Mouse (Mus musculus) kidney, embryonic 15.5 days (tissue): Measurements from ENCODE around the gene Ccnyl1. TPM values are rescaled to one million over a fixed set of nuclear protein-coding genes. Genes with fewer than 3 reads are reported as not detected.
A peak's percentile ranks its signal among the peaks of the same experiment; 100 is the strongest.
"Not testable (repeated sequence)": the region's sequence is repeated elsewhere in the genome, so short reads cannot be mapped to it uniquely, and the experiment has no call there.

Source experiments
- ATAC-seq: fragments of 200-750 bp; cut with Nextera tagmentation; replicated peaks from 2 replicates; pipeline ENCODE4 v1.8.0; 2017; ENCODE audit warnings: moderate TSS enrichment; ENCODE audit not compliant: low FRiP score
- H3K27ac ChIP-seq: fragments of 300-500 bp; sonication (generic); 2 replicates; pipeline ENCODE4 v1.5.1; 2015; ENCODE audit warnings: mild to moderate bottlenecking, inconsistent platforms
- H3K27me3 ChIP-seq: fragments of 300-500 bp; sonication (generic); 2 replicates; pipeline ENCODE4 v1.6.1; 2015; ENCODE audit warnings: inconsistent platforms
- H3K36me3 ChIP-seq: fragments of 300-500 bp; sonication (generic); 2 replicates; pipeline ENCODE4 v1.6.1; 2015; ENCODE audit warnings: inconsistent platforms
- H3K4me1 ChIP-seq: fragments of 300-500 bp; sonication (generic); 2 replicates; pipeline ENCODE4 v1.6.1; 2015; ENCODE audit warnings: inconsistent platforms
- H3K4me2 ChIP-seq: fragments of 300-500 bp; sonication (generic); 2 replicates; pipeline ENCODE4 v1.6.1; 2015; ENCODE audit warnings: moderate library complexity, mild to moderate bottlenecking, inconsistent platforms
- H3K4me3 ChIP-seq: fragments of 300-500 bp; sonication (generic); replicated peaks from 2 replicates; pipeline ENCODE4 v1.5.1; 2015; ENCODE audit warnings: mild to moderate bottlenecking, inconsistent platforms
- H3K9ac ChIP-seq: fragments of 300-500 bp; sonication (generic); 2 replicates; pipeline ENCODE4 v1.6.1; 2015; ENCODE audit warnings: mild to moderate bottlenecking, inconsistent platforms
- H3K9me3 ChIP-seq: fragments of 300-500 bp; sonication (generic); replicated peaks from 2 replicates; pipeline ENCODE4 v1.6.1; 2016; ENCODE audit warnings: inconsistent platforms
- WGBS: fragments of 180-500 bp; shearing (Covaris S2); methylation state at CpG from one replicate; pipeline ENCODE4 v1.1.7; 2015; ENCODE audit warnings: mixed read lengths; 5-methylcytosine and 5-hydroxymethylcytosine counted together
- polyA plus RNA-seq: library from polyadenylated mRNA; unstranded; fragments of >200 nt; fragmentation: Nextera tagmentation; extraction: Ambion mirVana; gene quantifications from 2 replicates; pipeline ENCODE4 v1.2.1, GENCODE M21; 2015

Gene Ccnyl1
- polyA plus RNA-seq, result 5.0 and 5.5 TPM in 2 replicates

DNA sequence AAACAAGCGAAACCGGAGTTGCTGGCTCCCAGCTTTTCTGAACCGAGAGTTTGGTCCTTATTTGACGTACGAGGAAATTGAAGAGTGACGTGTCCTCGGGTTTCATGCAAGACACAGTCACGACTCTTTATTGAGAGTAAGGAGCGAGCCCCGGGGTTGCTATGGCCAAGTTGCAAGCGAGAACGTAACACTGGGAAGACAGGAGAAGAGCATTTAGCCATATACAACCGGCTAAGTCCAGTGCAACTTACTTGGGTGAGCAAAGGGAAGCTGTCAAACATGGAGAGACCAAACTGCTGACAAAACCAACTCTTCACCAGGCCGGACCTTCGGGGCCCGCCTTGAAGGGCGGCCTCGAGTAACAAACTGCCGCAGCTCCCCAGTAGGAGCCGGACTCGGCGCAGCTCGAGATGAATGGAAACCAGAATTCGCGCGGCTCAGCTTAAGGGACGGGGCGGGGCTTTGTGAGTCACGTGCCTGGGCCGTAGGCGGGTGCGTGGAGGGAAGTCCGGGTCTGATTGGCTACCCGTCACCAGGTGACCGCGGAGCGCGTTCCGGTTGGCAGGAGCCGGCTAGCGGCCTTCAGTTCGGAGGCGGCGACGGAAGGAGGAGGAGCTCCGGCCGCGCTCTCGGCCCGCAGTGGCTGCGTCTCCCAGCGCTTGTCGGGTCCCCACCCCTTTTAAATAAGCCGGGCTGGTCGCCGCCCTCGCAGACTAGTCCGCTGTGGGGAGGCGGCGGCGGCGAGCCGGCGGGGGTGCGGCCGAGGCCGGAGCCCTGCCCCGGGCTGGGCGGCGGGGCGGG, at the start of gene Ccnyl1:
Gene Ccnyl1, plus strand, starts transcription at position 243 of the 801 bp plus-strand sequence.
- H3K36me3 ChIP-seq, result no peaks in the 10 kb centered on the region
- H3K27me3 ChIP-seq, result no peaks in the 10 kb centered on the region
- H3K4me3 ChIP-seq, result peak within 1 kb of the TSS; percentile 94
- H3K9me3 ChIP-seq, result no peaks in the 10 kb centered on the region
- H3K9ac ChIP-seq, result peak within 1 kb of the TSS; percentile 77
- WGBS, result under 1% methylated on average over 68 of the region's 71 CpGs
- H3K4me1 ChIP-seq, result peaks cover 25% of the 10 kb centered on the region
- peak within 1 kb of the TSS; percentile 74 for H3K4me2 ChIP-seq
- peak; percentile 99 for ATAC-seq
- H3K27ac ChIP-seq, result peak within 1 kb of the TSS; percentile 73

DNA sequence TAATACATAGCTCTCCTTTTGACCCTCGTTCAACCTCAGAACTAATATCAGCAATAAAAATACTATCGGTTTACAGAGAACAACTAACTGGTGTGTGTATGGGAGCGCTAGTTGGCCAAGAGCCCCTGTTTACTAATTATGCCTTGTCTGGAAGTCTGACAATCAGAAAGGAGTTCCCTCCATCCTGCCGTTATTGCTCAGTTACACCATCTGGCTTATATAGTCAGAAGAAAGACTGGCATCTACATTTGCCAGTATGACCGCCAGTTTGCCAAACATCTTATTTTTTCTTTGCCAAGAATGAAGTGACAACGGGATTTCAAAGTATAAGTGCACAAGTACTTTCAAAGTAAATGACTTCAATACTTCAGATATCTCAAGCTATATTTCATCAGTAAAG, 49.2 kb upstream of the Ccnyl1 start:
- Histone ChIP-seq H3K4me2 (no peak overlapping the region), H3K4me3 (no peak overlapping the region), H3K36me3 (no peaks in the 10 kb centered on the region), H3K4me1 (no peaks in the 10 kb centered on the region), H3K9ac (no peak overlapping the region), H3K9me3 (no peaks in the 10 kb centered on the region), H3K27me3 (no peaks in the 10 kb centered on the region), H3K27ac (no peak overlapping the region)
- no peak for ATAC-seq
- WGBS, result 87% methylated on average over 6 of the region's 6 CpGs

DNA sequence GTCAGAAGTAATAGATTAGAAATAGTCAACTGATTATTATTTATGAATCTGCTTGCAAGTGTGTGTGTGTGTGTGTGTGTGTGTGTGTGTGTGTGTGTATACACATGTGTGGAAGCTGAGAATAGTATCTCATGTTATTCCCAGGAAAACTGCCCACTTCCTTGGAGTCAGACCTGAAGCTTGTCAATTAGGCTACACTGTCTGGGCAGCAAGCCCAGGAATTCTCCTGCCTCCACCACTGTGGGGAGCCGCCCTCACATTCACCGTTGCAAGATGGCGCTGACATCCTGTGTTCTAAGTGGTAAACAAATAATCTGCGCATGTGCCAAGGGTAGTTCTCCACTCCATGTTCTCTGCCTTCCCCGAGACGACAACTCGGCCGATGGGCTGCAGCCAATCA, 47.7 kb upstream of the Ccnyl1 start:
- H3K4me3 ChIP-seq, H3K9me3 ChIP-seq, H3K4me2 ChIP-seq, H3K27ac ChIP-seq, H3K4me1 ChIP-seq, ATAC-seq, H3K27me3 ChIP-seq, H3K36me3 ChIP-seq, H3K9ac ChIP-seq: not testable (repeated sequence)
- WGBS, result 95% methylated on average over 8 of the region's 8 CpGs

DNA sequence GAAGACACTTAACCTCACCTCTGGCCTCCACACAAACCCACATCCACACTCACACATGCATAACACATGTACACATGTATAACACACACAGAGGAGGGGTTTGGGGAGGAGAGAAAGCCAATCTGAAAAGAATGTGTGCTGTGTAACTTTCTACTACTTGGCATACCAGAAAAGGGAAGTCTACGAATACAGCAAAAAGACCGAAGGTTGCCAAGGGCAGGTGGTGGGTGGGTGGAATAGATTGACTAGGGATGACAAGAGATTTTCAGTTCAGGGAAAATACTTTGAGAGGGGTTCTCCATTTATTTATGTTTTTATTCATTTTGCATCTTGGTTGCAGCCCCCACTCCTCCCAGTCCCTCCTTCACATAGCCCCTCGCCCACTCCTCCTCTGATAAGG, 45.7 kb upstream of the Ccnyl1 start:
- no peaks in the 10 kb centered on the region for H3K9me3 ChIP-seq
- no peak overlapping the region for H3K27ac ChIP-seq
- no peak overlapping the region for H3K4me3 ChIP-seq
- no peaks in the 10 kb centered on the region for H3K4me1 ChIP-seq
- no peak for ATAC-seq
- no peaks in the 10 kb centered on the region for H3K27me3 ChIP-seq
- H3K36me3 ChIP-seq, result no peaks in the 10 kb centered on the region
- WGBS, result 92% methylated on average over 3 of the region's 3 CpGs
- H3K9ac ChIP-seq, result no peak overlapping the region
- H3K4me2 ChIP-seq, result no peak overlapping the region

DNA sequence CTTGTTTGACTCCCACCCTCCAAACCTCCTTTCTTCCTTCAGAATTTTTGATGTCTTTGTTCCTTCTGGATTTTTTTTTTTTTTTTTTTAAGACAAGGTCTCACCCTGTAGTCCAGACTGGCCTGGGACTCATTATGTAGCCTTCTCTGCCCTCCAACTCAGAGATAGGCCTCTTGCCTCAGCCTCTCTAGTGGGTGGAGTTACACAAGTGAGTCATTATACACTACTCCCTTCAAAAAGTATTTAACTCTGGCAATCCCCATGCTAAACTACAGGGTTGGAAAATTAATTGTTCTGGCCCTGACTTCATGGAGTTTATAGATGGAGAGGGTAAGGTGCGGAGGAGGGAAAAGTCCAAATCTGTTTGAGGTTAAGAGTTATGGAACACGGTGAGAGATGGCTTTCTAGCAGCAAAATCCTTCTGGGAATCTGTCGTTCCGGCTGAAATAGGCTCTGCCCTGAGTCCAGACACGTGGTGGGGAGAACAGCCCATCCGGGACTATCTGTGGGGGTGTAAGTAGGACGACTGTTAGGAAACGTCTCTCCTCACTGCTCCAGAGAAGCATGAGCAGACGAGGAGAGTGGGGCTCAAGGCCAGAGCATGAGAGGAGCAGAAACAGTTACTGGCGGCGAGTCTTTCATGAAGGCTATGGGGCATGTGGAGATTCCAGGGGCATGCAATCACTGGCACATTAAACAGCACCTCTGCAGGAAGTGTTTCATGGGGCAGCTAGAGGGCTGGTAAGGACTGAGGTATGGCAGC, 40.7 kb upstream of the Ccnyl1 start:
- ATAC-seq, result no peak
- Histone ChIP-seq H3K4me1 (no peaks in the 10 kb centered on the region), H3K27me3 (no peaks in the 10 kb centered on the region), H3K4me3 (no peak overlapping the region), H3K9me3 (no peaks in the 10 kb centered on the region), H3K27ac (no peak overlapping the region), H3K4me2 (no peak overlapping the region), H3K36me3 (no peaks in the 10 kb centered on the region), H3K9ac (no peak overlapping the region)
- 63% methylated on average over 11 of the region's 11 CpGs for WGBS

DNA sequence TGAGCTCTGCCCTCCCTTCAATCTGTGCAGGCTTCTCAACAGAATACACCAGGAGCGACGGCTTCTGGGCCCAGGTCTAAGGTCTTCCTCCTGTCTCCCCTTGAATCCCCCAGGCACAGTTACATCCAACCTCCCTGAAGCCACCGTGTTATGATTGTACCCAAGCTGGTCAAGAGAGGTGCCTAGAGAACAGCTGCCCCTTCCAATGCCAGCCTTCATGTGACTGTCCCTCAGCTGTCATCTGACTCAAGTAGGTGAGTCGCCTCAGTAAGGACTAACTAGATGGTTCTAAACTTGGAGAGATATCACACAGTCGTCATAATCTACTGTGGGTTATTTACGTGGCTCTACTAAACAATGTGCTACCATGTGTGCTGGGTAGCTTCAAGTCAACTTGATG, 36.6 kb upstream of the Ccnyl1 start:
- WGBS, result 94% methylated on average over 6 of the region's 6 CpGs
- H3K9me3 ChIP-seq, result no peaks in the 10 kb centered on the region
- no peak for ATAC-seq
- H3K9ac ChIP-seq, result no peak overlapping the region
- H3K36me3 ChIP-seq, result no peaks in the 10 kb centered on the region
- no peaks in the 10 kb centered on the region for H3K4me1 ChIP-seq
- H3K27me3 ChIP-seq, result no peaks in the 10 kb centered on the region
- H3K4me2 ChIP-seq, result no peak overlapping the region
- no peak overlapping the region for H3K4me3 ChIP-seq
- H3K27ac ChIP-seq, result no peak overlapping the region

DNA sequence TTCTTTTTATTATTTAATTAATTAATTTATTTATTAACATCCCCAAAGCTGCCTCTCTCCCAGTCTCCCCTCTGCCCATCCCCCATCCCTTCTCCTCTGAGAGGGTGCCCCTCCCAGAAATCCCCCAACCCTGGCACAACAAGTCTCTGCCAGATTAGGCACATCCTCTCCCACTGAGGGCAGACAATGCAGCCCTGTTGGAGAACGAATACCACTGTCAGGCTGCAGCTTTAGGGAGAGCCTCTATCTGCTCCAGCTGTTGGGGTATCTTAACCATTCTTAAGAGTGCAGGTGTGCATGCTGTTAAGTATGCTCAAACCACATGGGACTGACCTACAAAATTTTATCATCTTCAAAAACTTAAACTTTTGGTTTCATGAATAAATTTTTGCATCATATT, 34.8 kb upstream of the Ccnyl1 start:
- H3K4me3 ChIP-seq, result no peak overlapping the region
- no peaks in the 10 kb centered on the region for H3K27me3 ChIP-seq
- H3K4me1 ChIP-seq, result no peaks in the 10 kb centered on the region
- no peak overlapping the region for H3K9ac ChIP-seq
- ATAC-seq, result no peak
- no peak overlapping the region for H3K4me2 ChIP-seq
- no peaks in the 10 kb centered on the region for H3K36me3 ChIP-seq
- no peak overlapping the region for H3K27ac ChIP-seq
- no peaks in the 10 kb centered on the region for H3K9me3 ChIP-seq
- 26% methylated on average over 1 of the region's 1 CpGs for WGBS

DNA sequence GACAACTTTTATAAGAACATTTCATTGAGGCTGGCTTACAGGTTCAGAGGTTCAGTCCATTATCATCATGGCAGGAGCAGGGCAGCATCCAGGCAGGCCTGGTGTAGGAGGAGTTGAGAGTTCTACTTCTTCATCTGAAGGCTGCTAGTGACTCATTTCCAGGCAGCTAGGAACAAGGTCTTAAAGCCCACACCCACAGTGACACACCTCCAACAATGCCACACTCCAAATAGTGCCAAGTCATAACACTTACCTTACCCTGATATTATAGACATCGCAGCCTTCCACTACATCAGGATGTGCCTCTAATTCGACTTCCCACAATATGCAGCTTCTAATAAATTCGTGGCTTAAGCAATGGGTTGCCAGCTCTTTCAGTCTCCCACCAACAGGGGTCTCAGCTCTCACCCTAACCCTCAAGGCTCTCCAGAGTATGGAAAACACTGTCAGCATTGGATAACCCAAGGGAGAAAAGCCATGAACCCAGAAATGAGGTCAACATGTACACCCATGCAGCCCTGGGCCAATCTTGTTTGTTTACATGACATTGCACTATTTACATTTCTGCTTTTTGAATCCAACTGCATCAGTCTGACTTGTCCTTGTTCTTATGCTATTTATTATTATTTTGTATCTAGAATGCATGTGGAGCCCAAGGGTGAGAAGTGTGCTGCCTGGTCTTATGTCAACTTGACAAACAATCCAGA, 33.7 kb upstream of the Ccnyl1 start:
- Histone ChIP-seq H3K9me3 (no peaks in the 10 kb centered on the region), H3K9ac (no peak overlapping the region), H3K4me1 (no peaks in the 10 kb centered on the region), H3K4me2 (no peak overlapping the region), H3K4me3 (no peak overlapping the region), H3K27ac (no peak overlapping the region), H3K27me3 (no peaks in the 10 kb centered on the region), H3K36me3 (no peaks in the 10 kb centered on the region)
- ATAC-seq, result no peak
- 86% methylated on average over 3 of the region's 3 CpGs for WGBS

DNA sequence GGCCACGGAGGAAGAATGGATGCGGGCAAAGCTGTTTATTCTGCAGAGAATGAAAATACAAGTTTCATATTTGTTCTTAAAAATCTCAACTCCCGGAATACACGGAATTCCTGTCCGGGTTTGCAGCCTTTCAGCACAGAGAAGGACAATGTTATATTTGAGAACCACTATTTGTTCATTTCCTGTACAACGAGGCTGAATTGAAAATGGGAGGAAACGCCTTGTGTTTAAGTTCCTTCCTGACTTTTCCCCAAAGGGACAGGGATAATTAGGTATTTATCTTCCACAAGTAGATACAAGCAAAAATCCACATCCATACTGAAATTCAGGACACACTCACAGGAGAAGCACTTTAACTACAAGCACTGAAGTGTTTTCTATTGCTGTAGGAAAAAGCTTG, 31.4 kb upstream of the Ccnyl1 start:
- no peaks in the 10 kb centered on the region for H3K4me1 ChIP-seq
- no peak for ATAC-seq
- no peaks in the 10 kb centered on the region for H3K27me3 ChIP-seq
- H3K9ac ChIP-seq, result no peak overlapping the region
- no peaks in the 10 kb centered on the region for H3K36me3 ChIP-seq
- H3K4me2 ChIP-seq, result no peak overlapping the region
- peak overlapping the region; percentile 62 for H3K27ac ChIP-seq
- H3K4me3 ChIP-seq, result no peak overlapping the region
- H3K9me3 ChIP-seq, result no peaks in the 10 kb centered on the region
- 55% methylated on average over 7 of the region's 7 CpGs for WGBS

DNA sequence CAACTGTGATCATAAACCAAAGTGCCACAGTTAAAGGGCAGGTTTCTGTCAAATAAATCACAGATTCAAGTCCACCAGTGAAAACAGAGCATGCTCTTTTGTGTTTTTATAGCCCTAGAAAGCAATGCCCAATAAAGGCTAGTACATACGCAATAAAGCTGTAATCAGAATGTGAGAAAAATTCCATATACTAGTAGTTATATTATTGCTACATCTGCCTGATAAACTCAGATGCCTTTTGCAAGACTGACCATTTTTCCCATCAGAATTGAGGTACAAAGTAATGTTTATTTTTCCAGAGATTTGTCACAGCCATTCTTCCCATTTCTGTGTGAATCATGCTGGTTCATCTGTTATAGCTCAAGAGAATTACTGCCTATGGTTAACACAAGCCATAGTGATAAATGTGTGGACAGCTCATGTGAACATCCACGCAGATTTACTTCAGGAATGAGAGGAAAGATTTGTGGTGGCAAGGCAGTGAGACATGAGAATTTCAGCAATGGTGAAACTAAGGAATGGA, 23.1 kb upstream of the Ccnyl1 start:
- H3K27ac ChIP-seq, result no peak overlapping the region
- H3K27me3 ChIP-seq, result no peaks in the 10 kb centered on the region
- no peak for ATAC-seq
- WGBS, result 27% methylated on average over 2 of the region's 2 CpGs
- H3K4me3 ChIP-seq, result no peak overlapping the region
- no peaks in the 10 kb centered on the region for H3K36me3 ChIP-seq
- H3K9me3 ChIP-seq, result no peaks in the 10 kb centered on the region
- no peaks in the 10 kb centered on the region for H3K4me1 ChIP-seq
- H3K9ac ChIP-seq, result no peak overlapping the region
- H3K4me2 ChIP-seq, result no peak overlapping the region

DNA sequence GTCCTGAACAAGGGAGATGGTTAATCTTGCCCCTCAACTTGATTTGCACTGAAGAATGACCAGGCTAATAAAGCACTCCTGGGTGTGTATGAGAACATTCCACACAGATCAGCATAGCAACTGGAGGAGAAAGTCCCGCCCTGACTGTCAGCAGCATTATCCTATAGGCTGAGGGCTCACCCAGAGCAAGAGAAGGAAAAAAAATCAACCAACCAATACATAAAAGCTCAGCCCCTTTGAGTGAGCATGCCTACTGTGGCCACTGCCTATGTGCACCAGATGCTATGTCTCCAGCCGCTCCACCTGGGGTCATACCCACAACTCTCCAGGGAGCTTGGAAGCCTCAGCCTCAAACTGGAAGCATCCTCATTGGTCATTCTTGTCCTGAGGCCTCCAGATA, 20.8 kb upstream of the Ccnyl1 start:
- no peaks in the 10 kb centered on the region for H3K9me3 ChIP-seq
- no peak overlapping the region for H3K27ac ChIP-seq
- H3K9ac ChIP-seq, result no peak overlapping the region
- H3K36me3 ChIP-seq, result no peaks in the 10 kb centered on the region
- WGBS, result 74% methylated on average over 2 of the region's 2 CpGs
- no peaks in the 10 kb centered on the region for H3K4me1 ChIP-seq
- ATAC-seq, result peak; percentile 62; the same call in 1 of the 2 replicates
- no peaks in the 10 kb centered on the region for H3K27me3 ChIP-seq
- H3K4me2 ChIP-seq, result no peak overlapping the region
- no peak overlapping the region for H3K4me3 ChIP-seq

DNA sequence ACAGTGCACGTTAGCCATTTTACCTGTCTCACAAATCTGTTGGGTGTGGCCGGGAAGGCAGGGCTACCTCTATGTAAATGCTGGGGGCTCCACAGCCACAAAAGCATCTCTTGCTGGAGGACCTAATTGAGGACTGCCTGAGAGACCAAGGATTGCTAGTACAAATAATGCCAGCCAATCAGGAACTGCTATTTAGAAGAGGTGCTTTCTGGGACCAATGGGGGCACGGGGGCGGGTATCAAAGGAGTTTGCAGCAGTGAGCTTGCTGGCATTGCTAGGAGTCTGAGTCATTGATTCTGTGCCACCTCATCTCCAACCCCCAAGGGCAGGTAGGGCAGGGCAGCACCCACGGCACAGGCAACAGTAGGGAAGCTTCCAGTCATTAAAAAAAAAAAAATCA, 16.3 kb upstream of the Ccnyl1 start:
- ATAC-seq, result no peak
- Histone ChIP-seq H3K27ac (no peak overlapping the region), H3K9ac (no peak overlapping the region), H3K36me3 (no peaks in the 10 kb centered on the region), H3K4me1 (0 out of 2 replicates have a peak, but pooled peaks cover 2% of the 10 kb centered on the region), H3K9me3 (no peaks in the 10 kb centered on the region), H3K4me3 (no peak overlapping the region), H3K27me3 (no peaks in the 10 kb centered on the region), H3K4me2 (no peak overlapping the region)
- WGBS, result 96% methylated on average over 5 of the region's 5 CpGs
